Mouse (Mus musculus) liver, embryonic 11.5 days (tissue): ENCODE measurements around the gene LTO1. TPM values are rescaled to one million over a fixed set of nuclear protein-coding genes. Genes with fewer than 3 reads are reported as not detected.

Source experiments
- ATAC-seq: fragments of 200-750 bp; cut with Nextera tagmentation; replicated peaks from 2 replicates; pipeline ENCODE4 v1.8.0; 2017; ENCODE audit warnings: moderate number of reproducible peaks, mild to moderate bottlenecking, moderate TSS enrichment, moderate library complexity; ENCODE audit not compliant: low FRiP score
- DNase-seq: peaks from one replicate; pipeline ENCODE4 v3.0.0-alpha.2; 2017; ENCODE audit warnings: low spot score
- H3K27ac ChIP-seq: fragments of 300-500 bp; sonication (generic); 2 replicates; pipeline ENCODE4 v1.5.1; 2014; ENCODE audit warnings: mild to moderate bottlenecking, low read depth, low read length, control low read depth
- H3K27me3 ChIP-seq: fragments of 300-500 bp; sonication (generic); replicated peaks from 2 replicates; pipeline ENCODE4 v1.6.1; 2014; ENCODE audit warnings: low read length, mixed read lengths; ENCODE audit not compliant: control insufficient read depth, insufficient read depth
- H3K36me3 ChIP-seq: fragments of 300-500 bp; sonication (generic); 2 replicates; pipeline ENCODE4 v1.6.1; 2014; ENCODE audit warnings: mild to moderate bottlenecking, low read length, moderate library complexity, mixed read lengths; ENCODE audit not compliant: control insufficient read depth, insufficient read depth
- H3K4me1 ChIP-seq: fragments of 300-500 bp; sonication (generic); replicated peaks from 2 replicates; pipeline ENCODE4 v1.6.1; 2014; ENCODE audit warnings: low read length, mixed read lengths; ENCODE audit not compliant: control insufficient read depth, insufficient read depth
- H3K4me2 ChIP-seq: fragments of 300-500 bp; sonication (generic); 2 replicates; pipeline ENCODE4 v1.6.1; 2014; ENCODE audit warnings: mild to moderate bottlenecking, control low read depth, moderate library complexity
- H3K4me3 ChIP-seq: fragments of 300-500 bp; sonication (generic); 2 replicates; pipeline ENCODE4 v1.5.1; 2014; ENCODE audit warnings: low read depth, low read length, control low read depth
- H3K9ac ChIP-seq: fragments of 300-500 bp; sonication (generic); 2 replicates; pipeline ENCODE4 v1.6.1; 2014; ENCODE audit warnings: low read depth, low read length, control low read depth
- H3K9me3 ChIP-seq: fragments of 300-500 bp; sonication (generic); 2 replicates; pipeline ENCODE4 v1.6.1; 2016; ENCODE audit warnings: low read length, inconsistent platforms, mixed read lengths; ENCODE audit not compliant: control insufficient read depth
- WGBS: fragments of 180-500 bp; shearing (Covaris S2); extraction: QIAGEN DNeasy Blood & Tissue Kit; methylation state at CpG from one replicate; pipeline ENCODE4 v1.1.7; 2014; 5-methylcytosine and 5-hydroxymethylcytosine counted together
- polyA plus RNA-seq: library from polyadenylated mRNA; unstranded; fragments of >200 nt; fragmentation: Nextera tagmentation; extraction: Ambion mirVana; gene quantifications from 2 replicates; pipeline ENCODE4 v1.2.1, GENCODE M21; 2014

Gene LTO1
- polyA plus RNA-seq: 16.2 and 20.9 TPM in 2 replicates

DNA sequence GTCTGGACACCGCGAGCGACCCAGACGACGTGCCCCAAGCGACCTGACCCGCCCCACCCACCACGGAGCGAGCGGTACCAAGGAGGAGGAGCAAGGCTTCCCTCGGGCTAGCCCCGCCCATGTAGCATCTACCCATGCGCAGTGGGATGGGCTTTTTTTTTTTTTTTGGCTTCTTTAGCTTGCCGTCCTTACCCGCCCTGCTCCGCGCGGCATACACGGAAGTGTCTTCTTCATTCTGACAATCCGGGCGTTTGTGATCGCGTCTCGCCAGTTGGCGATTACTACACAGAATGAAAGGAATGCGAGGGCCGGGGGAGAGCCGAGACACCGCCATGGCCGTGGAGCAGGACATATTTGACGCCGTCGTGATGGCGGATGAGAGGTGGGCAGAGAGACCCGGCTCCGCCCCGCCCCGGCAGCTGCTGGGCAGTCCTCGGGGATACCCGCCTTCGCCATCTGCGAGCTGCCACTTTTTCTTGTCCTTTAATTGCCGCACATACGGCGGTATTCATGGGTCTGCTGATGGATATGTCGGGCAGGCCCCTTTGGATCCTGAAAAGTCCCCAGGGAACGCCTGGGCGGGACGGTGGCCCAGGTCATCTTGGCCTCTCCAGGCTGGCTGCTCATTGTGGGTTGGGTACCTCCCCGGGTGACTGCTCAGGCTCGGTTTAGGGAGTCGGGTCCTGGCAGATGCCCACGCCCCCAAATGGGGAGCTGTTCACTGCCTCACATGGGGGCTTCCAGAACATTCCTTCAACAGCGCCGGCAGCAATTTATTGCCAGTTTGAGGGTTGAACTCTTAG lies at the start of gene LTO1:
LTO1 (plus strand) TSS at position 153 of the 803 bp plus-strand sequence.
- ATAC-seq: peak; percentile 94
- Histone ChIP-seq H3K9me3 (no peaks in the 10 kb centered on the region), H3K27ac (peak within 1 kb of the TSS; percentile 48; the same call in 1 of the 2 replicates), H3K4me2 (peak within 1 kb of the TSS; percentile 91), H3K4me3 (peak within 1 kb of the TSS; percentile 92), H3K9ac (peak within 1 kb of the TSS; percentile 84), H3K4me1 (peaks cover 8% of the 10 kb centered on the region), H3K27me3 (no peaks in the 10 kb centered on the region), H3K36me3 (peaks cover 9% of the 10 kb centered on the region; the same call in 1 of the 2 replicates)
- peak; percentile 95 for DNase-seq
- WGBS: under 1% methylated on average over 55 of the region's 55 CpGs

DNA sequence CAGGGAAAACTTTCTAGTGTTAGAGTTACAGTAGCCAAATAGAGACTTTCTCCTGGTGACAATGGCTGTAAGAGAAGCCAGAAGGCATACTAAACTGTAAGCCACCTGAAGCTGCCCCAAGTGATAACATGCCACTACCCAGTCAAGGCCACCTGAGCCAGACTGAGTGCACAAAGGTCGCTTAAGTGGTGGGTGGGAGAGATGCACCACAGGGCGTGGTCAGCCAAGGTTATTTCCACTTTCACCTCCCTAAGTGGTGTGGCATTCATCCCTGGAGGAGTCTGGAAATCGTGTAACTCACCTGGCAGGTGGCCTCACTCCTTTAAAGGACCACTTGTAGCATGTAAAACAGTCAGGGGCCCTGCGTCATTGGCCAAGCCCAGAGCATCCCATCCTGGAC lies 47.7 kb upstream of the LTO1 start:
- DNase-seq: no peak
- Histone ChIP-seq H3K36me3 (no peaks in the 10 kb centered on the region), H3K27ac (no peak overlapping the region), H3K27me3 (peaks cover 50% of the 10 kb centered on the region), H3K4me3 (no peak overlapping the region), H3K9ac (no peak overlapping the region), H3K9me3 (no peaks in the 10 kb centered on the region), H3K4me2 (no peak overlapping the region), H3K4me1 (no peaks in the 10 kb centered on the region)
- WGBS: 60% methylated on average over 4 of the region's 4 CpGs
- no peak for ATAC-seq

DNA sequence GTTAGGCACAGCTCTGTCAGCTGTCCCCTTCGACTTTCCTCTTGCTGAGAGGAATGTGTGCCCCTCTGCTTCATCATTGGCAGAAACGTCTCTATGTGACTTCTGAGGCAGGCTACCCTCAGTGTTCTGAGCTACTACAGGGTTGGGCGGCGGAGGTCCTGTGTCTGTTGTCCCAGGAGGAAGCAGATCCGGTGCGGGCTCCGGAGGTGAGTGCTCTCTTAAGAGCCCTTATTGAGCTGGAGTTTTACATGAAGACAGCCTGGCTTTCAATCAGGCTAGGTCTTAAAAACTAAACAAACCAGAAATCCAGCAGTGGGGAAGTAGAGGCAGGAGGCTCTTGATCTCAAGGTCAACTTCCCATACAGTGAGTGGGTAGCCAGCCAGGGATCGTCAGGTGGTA lies 47.3 kb upstream of the LTO1 start:
- no peaks in the 10 kb centered on the region for H3K36me3 ChIP-seq
- no peak overlapping the region for H3K27ac ChIP-seq
- no peaks in the 10 kb centered on the region for H3K4me1 ChIP-seq
- ATAC-seq (no peak), DNase-seq (no peak)
- H3K9ac ChIP-seq: no peak overlapping the region
- H3K4me2 ChIP-seq: no peak overlapping the region
- H3K4me3 ChIP-seq: no peak overlapping the region
- no peaks in the 10 kb centered on the region for H3K9me3 ChIP-seq
- peaks cover 46% of the 10 kb centered on the region for H3K27me3 ChIP-seq
- WGBS: 75% methylated on average over 8 of the region's 8 CpGs

DNA sequence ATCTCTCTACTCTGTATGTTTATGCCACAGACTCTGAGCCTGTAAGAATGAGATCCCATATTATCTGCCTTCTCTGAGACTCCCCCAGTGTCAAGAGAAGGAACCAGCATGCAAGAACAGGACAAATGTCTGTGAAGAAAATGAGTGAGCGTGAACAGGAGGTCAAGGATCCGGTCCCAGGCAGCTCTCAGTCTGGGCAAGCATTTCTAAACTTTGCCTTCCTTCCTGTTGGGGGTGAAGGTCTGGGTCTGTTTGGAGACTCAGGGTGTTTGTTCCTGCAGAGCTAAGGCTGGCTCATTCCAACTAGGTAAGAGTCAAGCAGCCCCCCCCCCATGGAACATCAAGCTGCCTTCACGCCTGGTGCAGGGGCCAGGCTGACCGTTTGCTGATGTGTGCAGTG lies 42.5 kb upstream of the LTO1 start:
- Histone ChIP-seq H3K27me3 (peaks cover 2% of the 10 kb centered on the region), H3K9ac (no peak overlapping the region), H3K36me3 (no peaks in the 10 kb centered on the region), H3K27ac (no peak overlapping the region), H3K9me3 (no peaks in the 10 kb centered on the region), H3K4me1 (no peaks in the 10 kb centered on the region), H3K4me2 (no peak overlapping the region), H3K4me3 (no peak overlapping the region)
- ATAC-seq: no peak
- WGBS: 53% methylated on average over 4 of the region's 4 CpGs
- DNase-seq: no peak

DNA sequence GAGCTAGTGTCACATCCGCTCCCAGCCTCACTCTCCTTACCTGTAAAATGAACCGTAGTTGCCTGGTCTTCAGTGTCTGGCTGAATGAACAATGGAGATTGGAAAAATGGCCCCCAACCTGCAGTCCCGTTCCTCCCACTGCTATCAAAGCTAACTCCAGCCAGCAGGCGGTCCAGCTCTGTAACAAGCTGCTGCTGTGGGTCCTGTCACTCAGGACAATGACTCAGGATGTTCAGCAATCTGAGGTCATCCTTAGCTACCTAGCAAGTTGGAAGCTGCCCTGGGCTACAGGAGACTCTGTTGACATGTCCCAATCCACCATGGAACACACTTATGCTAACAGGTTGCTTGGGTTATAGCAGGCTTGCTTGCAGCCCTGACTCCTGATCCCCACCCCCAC lies 41.7 kb upstream of the LTO1 start:
- Histone ChIP-seq H3K4me3 (no peak overlapping the region), H3K9ac (no peak overlapping the region), H3K9me3 (no peaks in the 10 kb centered on the region), H3K27ac (no peak overlapping the region), H3K36me3 (no peaks in the 10 kb centered on the region), H3K4me1 (no peaks in the 10 kb centered on the region), H3K27me3 (no peaks in the 10 kb centered on the region; the same call in 1 of the 2 replicates), H3K4me2 (no peak overlapping the region)
- no peak for DNase-seq
- no peak for ATAC-seq
- 69% methylated on average over 4 of the region's 4 CpGs for WGBS

DNA sequence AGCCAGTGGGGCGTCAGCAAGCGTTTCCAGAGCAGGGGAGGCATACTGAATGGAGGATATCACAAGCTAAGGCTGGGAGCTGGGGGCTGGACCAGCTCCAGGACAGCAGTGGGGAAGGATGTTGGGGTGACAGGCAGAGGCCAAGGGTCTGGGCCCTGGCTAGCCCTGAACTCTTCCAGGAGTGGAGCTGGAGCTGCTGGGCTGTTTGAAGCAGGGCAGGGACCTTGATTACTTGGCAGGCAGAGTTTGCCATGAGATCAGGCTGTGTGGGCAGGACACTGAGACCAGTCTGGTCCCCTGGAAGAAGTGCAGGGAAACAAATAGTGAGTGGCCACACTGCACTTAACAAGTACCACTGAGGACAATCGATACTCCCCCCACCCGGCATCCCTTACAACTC lies 40.7 kb upstream of the LTO1 start:
- no peak for ATAC-seq
- H3K27ac ChIP-seq: no peak overlapping the region
- H3K4me2 ChIP-seq: no peak overlapping the region
- no peak overlapping the region for H3K4me3 ChIP-seq
- no peaks in the 10 kb centered on the region for H3K36me3 ChIP-seq
- peaks cover 3% of the 10 kb centered on the region; the same call in 1 of the 2 replicates for H3K27me3 ChIP-seq
- 62% methylated on average over 4 of the region's 4 CpGs for WGBS
- no peak for DNase-seq
- no peaks in the 10 kb centered on the region for H3K4me1 ChIP-seq
- no peaks in the 10 kb centered on the region for H3K9me3 ChIP-seq
- no peak overlapping the region for H3K9ac ChIP-seq

DNA sequence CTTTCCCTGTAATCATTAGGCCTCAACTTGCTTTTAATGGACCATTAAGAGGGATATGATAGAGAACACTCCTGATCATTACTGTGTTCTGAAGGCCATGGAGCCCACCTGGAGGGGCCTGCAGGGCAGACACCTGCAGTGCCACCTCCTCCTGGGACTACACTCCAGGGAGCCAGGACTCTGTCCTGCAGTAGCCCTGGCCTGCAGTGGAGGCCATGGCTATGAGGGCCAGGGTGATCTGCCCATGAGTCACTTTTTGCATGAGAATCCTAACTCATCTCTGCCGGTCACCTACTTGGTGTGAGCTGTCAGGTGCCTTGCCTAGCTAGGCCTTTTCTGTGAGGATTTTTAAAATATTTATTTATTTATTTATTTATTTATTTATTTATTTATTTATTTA lies 36.5 kb upstream of the LTO1 start:
- no peaks in the 10 kb centered on the region for H3K4me1 ChIP-seq
- ATAC-seq (no peak), DNase-seq (no peak)
- H3K36me3 ChIP-seq: no peaks in the 10 kb centered on the region
- H3K27ac ChIP-seq: no peak overlapping the region
- no peak overlapping the region for H3K4me3 ChIP-seq
- no peaks in the 10 kb centered on the region for H3K9me3 ChIP-seq
- H3K9ac ChIP-seq: no peak overlapping the region
- WGBS: 97% methylated on average over 1 of the region's 1 CpGs
- peaks cover 3% of the 10 kb centered on the region; the same call in 1 of the 2 replicates for H3K27me3 ChIP-seq
- H3K4me2 ChIP-seq: no peak overlapping the region

DNA sequence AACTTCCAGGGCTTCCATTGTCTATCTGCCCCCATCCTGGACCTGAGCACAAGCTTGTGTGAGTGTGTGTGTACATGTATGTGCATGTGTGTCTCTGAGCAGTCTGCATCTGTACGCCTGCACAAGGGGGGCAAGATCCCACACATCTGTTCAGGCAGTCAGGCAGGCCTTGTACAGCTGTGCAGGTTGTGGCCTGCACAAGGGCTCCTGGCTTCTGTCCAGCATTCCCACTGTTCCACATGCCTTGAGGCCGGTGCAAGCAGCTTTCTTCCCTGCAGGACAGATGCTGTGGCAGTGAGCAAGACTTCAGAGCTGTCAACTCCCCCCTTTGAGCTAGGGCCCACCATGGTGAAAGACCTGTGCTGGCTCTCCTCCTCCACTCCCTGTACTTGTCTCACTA lies 31.8 kb upstream of the LTO1 start:
- Histone ChIP-seq H3K4me3 (no peak overlapping the region), H3K9me3 (no peaks in the 10 kb centered on the region), H3K27ac (no peak overlapping the region), H3K36me3 (no peaks in the 10 kb centered on the region), H3K4me1 (no peaks in the 10 kb centered on the region), H3K9ac (no peak overlapping the region), H3K27me3 (peaks cover 6% of the 10 kb centered on the region; the same call in 1 of the 2 replicates), H3K4me2 (no peak overlapping the region)
- ATAC-seq (no peak), DNase-seq (no peak)
- WGBS: 48% methylated on average over 2 of the region's 2 CpGs

DNA sequence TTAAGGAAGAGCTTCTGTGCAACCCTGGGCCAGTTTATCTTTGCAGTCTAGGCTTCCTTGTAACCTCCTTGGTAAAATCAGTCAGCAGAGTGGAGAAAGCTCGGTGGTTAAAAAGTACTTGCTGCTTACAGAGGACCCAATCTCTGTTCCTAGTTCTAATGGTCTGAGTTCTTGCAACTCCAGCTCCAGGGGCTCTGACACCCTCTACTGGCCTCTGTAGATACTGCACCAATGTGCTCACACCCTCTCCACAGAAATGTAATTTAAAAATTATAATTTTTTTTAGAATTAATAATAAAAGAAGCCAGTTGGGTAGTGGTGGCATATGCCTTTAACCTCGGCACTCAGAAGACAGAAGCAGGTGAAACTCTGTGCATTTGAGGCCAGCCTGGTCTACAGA lies 27.2 kb upstream of the LTO1 start:
- Histone ChIP-seq H3K4me1 (no peaks in the 10 kb centered on the region), H3K9me3 (no peaks in the 10 kb centered on the region), H3K27me3 (peaks cover 26% of the 10 kb centered on the region), H3K27ac (no peak overlapping the region), H3K4me3 (no peak overlapping the region), H3K4me2 (no peak overlapping the region), H3K9ac (no peak overlapping the region), H3K36me3 (no peaks in the 10 kb centered on the region)
- 66% methylated on average over 2 of the region's 2 CpGs for WGBS
- ATAC-seq (no peak), DNase-seq (no peak)
